Mouse (Mus musculus) midbrain, embryonic 16.5 days (tissue): ENCODE data around the gene Lax1. TPM values are rescaled to one million over a fixed set of nuclear protein-coding genes. Genes with fewer than 3 reads are reported as not detected.
"Not testable (repeated sequence)": the region's sequence is repeated elsewhere in the genome, so short reads cannot be mapped to it uniquely, and the experiment has no call there.

Experiments used
- ATAC-seq: fragments of 200-750 bp; cut with Nextera tagmentation; 2 replicates; pipeline ENCODE4 v1.8.0; 2017; ENCODE audit warnings: moderate TSS enrichment
- H3K27ac ChIP-seq: fragments of 300-500 bp; sonication (generic); 2 replicates; pipeline ENCODE4 v1.5.1; 2014; ENCODE audit warnings: mild to moderate bottlenecking, low read length, mixed read lengths
- H3K27me3 ChIP-seq: fragments of 300-500 bp; sonication (generic); 2 replicates; pipeline ENCODE4 v1.6.1; 2014; ENCODE audit warnings: low read depth, low read length, mixed read lengths; ENCODE audit not compliant: control insufficient read depth, insufficient read depth
- H3K36me3 ChIP-seq: fragments of 300-500 bp; sonication (generic); 2 replicates; pipeline ENCODE4 v1.6.1; 2014; ENCODE audit warnings: mild to moderate bottlenecking, low read length, moderate library complexity, mixed read lengths; ENCODE audit not compliant: control insufficient read depth, insufficient read depth
- H3K4me1 ChIP-seq: fragments of 300-500 bp; sonication (generic); 2 replicates; pipeline ENCODE4 v1.6.1; 2014; ENCODE audit warnings: mild to moderate bottlenecking, low read length, mixed read lengths; ENCODE audit not compliant: control insufficient read depth, insufficient read depth
- H3K4me2 ChIP-seq: fragments of 300-500 bp; sonication (generic); 2 replicates; pipeline ENCODE4 v1.6.1; 2014; ENCODE audit warnings: mild to moderate bottlenecking, low read length, mixed read lengths
- H3K4me3 ChIP-seq: fragments of 300-500 bp; sonication (generic); 2 replicates; pipeline ENCODE4 v1.5.1; 2014; ENCODE audit warnings: low read depth, mild to moderate bottlenecking, low read length, moderate library complexity, mixed read lengths
- H3K9ac ChIP-seq: fragments of 300-500 bp; sonication (generic); 2 replicates; pipeline ENCODE4 v1.6.1; 2014; ENCODE audit warnings: low read depth, low read length, mixed read lengths
- H3K9me3 ChIP-seq: fragments of 300-500 bp; sonication (generic); replicated peaks from 2 replicates; pipeline ENCODE4 v1.6.1; 2014; ENCODE audit warnings: mild to moderate bottlenecking, low read length, mixed read lengths; ENCODE audit not compliant: control insufficient read depth, poor library complexity, severe bottlenecking
- WGBS: fragments of 180-500 bp; shearing (Covaris S2); extraction: QIAGEN DNeasy Blood & Tissue Kit; methylation state at CpG from one replicate; pipeline ENCODE4 v1.1.7; 2014; 5-methylcytosine and 5-hydroxymethylcytosine counted together
- polyA plus RNA-seq: library from polyadenylated mRNA; unstranded; fragments of >200 nt; fragmentation: Nextera tagmentation; extraction: Ambion mirVana; gene quantifications from 2 replicates; pipeline ENCODE4 v1.2.1, GENCODE M21; 2015

Gene Lax1
- polyA plus RNA-seq, 1 experiment from 2014 or later: 0.08 TPM

- H3K4me3 ChIP-seq: no peak overlapping the region
- no peaks in the 10 kb centered on the region for H3K36me3 ChIP-seq
- H3K27ac ChIP-seq: no peak overlapping the region
- no peak overlapping the region for H3K4me2 ChIP-seq
- no peaks in the 10 kb centered on the region for H3K4me1 ChIP-seq
- WGBS: 88% methylated on average over 6 of the region's 6 CpGs
- ATAC-seq: no peak
- H3K27me3 ChIP-seq: no peaks in the 10 kb centered on the region
- H3K9ac ChIP-seq: no peak overlapping the region
- no peaks in the 10 kb centered on the region for H3K9me3 ChIP-seq
Observed at GRCm38 (mm10) chr1:133670776-133671175, 19.1 kb downstream of the Lax1 start.

- Histone ChIP-seq H3K9me3 (no peaks in the 10 kb centered on the region), H3K27me3 (no peaks in the 10 kb centered on the region), H3K9ac (no peak overlapping the region), H3K4me2 (no peak overlapping the region), H3K4me3 (no peak overlapping the region), H3K27ac (no peak overlapping the region), H3K4me1 (no peaks in the 10 kb centered on the region), H3K36me3 (no peaks in the 10 kb centered on the region)
- WGBS: 84% methylated on average over 12 of the region's 12 CpGs
- no peak for ATAC-seq
Observed at GRCm38 (mm10) chr1:133670190-133670589, 19.7 kb downstream of the Lax1 start.

GRCm38 (mm10) chr1:133668618-133669017 lies 21.3 kb downstream of the Lax1 start:
- no peak overlapping the region for H3K4me3 ChIP-seq
- no peak overlapping the region for H3K4me2 ChIP-seq
- WGBS: 90% methylated on average over 3 of the region's 3 CpGs
- H3K4me1 ChIP-seq: no peaks in the 10 kb centered on the region
- no peaks in the 10 kb centered on the region for H3K9me3 ChIP-seq
- no peak overlapping the region for H3K9ac ChIP-seq
- no peaks in the 10 kb centered on the region for H3K36me3 ChIP-seq
- H3K27ac ChIP-seq: no peak overlapping the region
- ATAC-seq: no peak
- H3K27me3 ChIP-seq: no peaks in the 10 kb centered on the region

GRCm38 (mm10) chr1:133667721-133668120 lies 22.2 kb downstream of the Lax1 start:
- Histone ChIP-seq H3K4me2 (no peak overlapping the region), H3K27ac (no peak overlapping the region), H3K27me3 (no peaks in the 10 kb centered on the region), H3K36me3 (no peaks in the 10 kb centered on the region), H3K9me3 (no peaks in the 10 kb centered on the region), H3K4me3 (no peak overlapping the region), H3K4me1 (no peaks in the 10 kb centered on the region), H3K9ac (no peak overlapping the region)
- no peak for ATAC-seq
- 31% methylated on average over 7 of the region's 7 CpGs for WGBS

- not testable (repeated sequence) for H3K36me3 ChIP-seq, H3K9me3 ChIP-seq, H3K27ac ChIP-seq, ATAC-seq, H3K4me1 ChIP-seq, H3K4me3 ChIP-seq, H3K9ac ChIP-seq, H3K4me2 ChIP-seq, H3K27me3 ChIP-seq
- 87% methylated on average over 6 of the region's 8 CpGs for WGBS
Observed at GRCm38 (mm10) chr1:133665713-133666112, 24.2 kb downstream of the Lax1 start.

- no peak for ATAC-seq
- Histone ChIP-seq H3K4me2 (no peak overlapping the region), H3K36me3 (no peaks in the 10 kb centered on the region), H3K4me3 (no peak overlapping the region), H3K4me1 (peaks cover 10% of the 10 kb centered on the region), H3K9me3 (no peaks in the 10 kb centered on the region), H3K27me3 (no peaks in the 10 kb centered on the region), H3K27ac (no peak overlapping the region), H3K9ac (no peak overlapping the region)
- 57% methylated on average over 11 of the region's 11 CpGs for WGBS
Observed at GRCm38 (mm10) chr1:133664203-133664970, 25.5 kb downstream of the Lax1 start.

- H3K27me3 ChIP-seq: no peaks in the 10 kb centered on the region
- H3K27ac ChIP-seq: no peak overlapping the region
- H3K36me3 ChIP-seq: no peaks in the 10 kb centered on the region
- 87% methylated on average over 4 of the region's 4 CpGs for WGBS
- ATAC-seq: no peak
- no peaks in the 10 kb centered on the region for H3K9me3 ChIP-seq
- no peak overlapping the region for H3K4me3 ChIP-seq
- no peak overlapping the region for H3K9ac ChIP-seq
- peaks cover 18% of the 10 kb centered on the region for H3K4me1 ChIP-seq
- H3K4me2 ChIP-seq: no peak overlapping the region
Observed at GRCm38 (mm10) chr1:133663427-133663826, 26.5 kb downstream of the Lax1 start.

GRCm38 (mm10) chr1:133662941-133663340 lies 27.0 kb downstream of the Lax1 start:
- no peak overlapping the region for H3K9ac ChIP-seq
- no peaks in the 10 kb centered on the region for H3K36me3 ChIP-seq
- H3K9me3 ChIP-seq: no peaks in the 10 kb centered on the region
- H3K27ac ChIP-seq: no peak overlapping the region
- H3K27me3 ChIP-seq: no peaks in the 10 kb centered on the region
- ATAC-seq: no peak
- no peak overlapping the region for H3K4me3 ChIP-seq
- no peak overlapping the region for H3K4me2 ChIP-seq
- peaks cover 21% of the 10 kb centered on the region for H3K4me1 ChIP-seq
- 98% methylated on average over 7 of the region's 7 CpGs for WGBS

GRCm38 (mm10) chr1:133661203-133661933 lies 28.5 kb downstream of the Lax1 start, which contains the start of gene Gm38394:
TSS of gene Gm38394 (minus strand) at chr1:133661318.
- no peaks in the 10 kb centered on the region for H3K27me3 ChIP-seq
- peaks cover 32% of the 10 kb centered on the region for H3K4me1 ChIP-seq
- peak within 1 kb of the TSS; percentile 76 for H3K4me3 ChIP-seq
- peak within 1 kb of the TSS; percentile 71 for H3K9ac ChIP-seq
- peak within 1 kb of the TSS; percentile 98 for H3K4me2 ChIP-seq
- no peaks in the 10 kb centered on the region for H3K9me3 ChIP-seq
- peak; percentile 99 for ATAC-seq
- 2% methylated on average over 26 of the region's 26 CpGs for WGBS
- peak within 1 kb of the TSS; percentile 83 for H3K27ac ChIP-seq
- no peaks in the 10 kb centered on the region for H3K36me3 ChIP-seq
